Mouse (Mus musculus) stomach, postnatal 0 days (tissue): ENCODE results near the gene Mrpl45. TPM values are rescaled to one million over a fixed set of nuclear protein-coding genes. Genes with fewer than 3 reads are reported as not detected.
A peak's percentile ranks its signal among the peaks of the same experiment; 100 is the strongest.

ENCODE experiments used
- ATAC-seq: fragments of 200-750 bp; cut with Nextera tagmentation; 2 replicates; pipeline ENCODE4 v1.8.0; 2017; ENCODE audit not compliant: low FRiP score, low TSS enrichment
- DNase-seq: peaks from one replicate; pipeline ENCODE4 v3.0.0-alpha.2; 2016; ENCODE audit warnings: low spot score
- H3K27ac ChIP-seq: fragments of 300-500 bp; sonication (generic); replicated peaks from 2 replicates; pipeline ENCODE4 v1.5.1; 2014; ENCODE audit warnings: mild to moderate bottlenecking, control low read depth
- H3K27me3 ChIP-seq: fragments of 300-500 bp; sonication (generic); 2 replicates; pipeline ENCODE4 v1.6.1; 2014; ENCODE audit warnings: low read length; ENCODE audit not compliant: control insufficient read depth, insufficient read depth
- H3K36me3 ChIP-seq: fragments of 300-500 bp; sonication (generic); 2 replicates; pipeline ENCODE4 v1.6.1; 2014; ENCODE audit warnings: low read length, mixed read lengths; ENCODE audit not compliant: control insufficient read depth, insufficient read depth
- H3K4me1 ChIP-seq: fragments of 300-500 bp; sonication (generic); replicated peaks from 2 replicates; pipeline ENCODE4 v1.6.1; 2014; ENCODE audit warnings: antibody characterized with exemption; ENCODE audit not compliant: control insufficient read depth, insufficient read depth
- H3K4me2 ChIP-seq: fragments of 300-500 bp; sonication (generic); replicated peaks from 2 replicates; pipeline ENCODE4 v1.6.1; 2014; ENCODE audit warnings: low read depth, mild to moderate bottlenecking, control low read depth, moderate library complexity
- H3K4me3 ChIP-seq: fragments of 300-500 bp; sonication (generic); 2 replicates; pipeline ENCODE4 v1.5.1; 2014; ENCODE audit warnings: low read depth, low read length, control low read depth
- H3K9ac ChIP-seq: fragments of 300-500 bp; sonication (generic); 2 replicates; pipeline ENCODE4 v1.6.1; 2014; ENCODE audit warnings: mild to moderate bottlenecking, low read length, control low read depth, mixed read lengths
- H3K9me3 ChIP-seq: fragments of 300-500 bp; sonication (generic); 2 replicates; pipeline ENCODE4 v1.6.1; 2016; ENCODE audit warnings: low read length; ENCODE audit not compliant: control insufficient read depth
- CTCF ChIP-seq: IDR thresholded peaks from 2 replicates; pipeline ENCODE4 v1.5.1; 2016; ENCODE audit warnings: antibody characterized with exemption, low read depth, mild to moderate bottlenecking, moderate library complexity
- EP300 ChIP-seq: optimal IDR thresholded peaks from 2 replicates; pipeline ENCODE3; 2016; ENCODE audit warnings: antibody characterized with exemption
- WGBS: fragments of 180-500 bp; shearing (Covaris S2); extraction: QIAGEN DNeasy Blood & Tissue Kit; methylation state at CpG from one replicate; pipeline ENCODE4 v1.1.7; 2014; 5-methylcytosine and 5-hydroxymethylcytosine counted together
- polyA plus RNA-seq: library from polyadenylated mRNA; unstranded; fragments of >200 nt; fragmentation: Nextera tagmentation; extraction: Ambion mirVana; gene quantifications from 2 replicates; pipeline ENCODE4 v1.2.1, GENCODE M21; 2015

Mrpl45 gene
- polyA plus RNA-seq, 1 experiment from 2014 or later: 28.2 TPM

- no peak for TF ChIP-seq EP300
- no peak for TF ChIP-seq CTCF
- H3K4me2 ChIP-seq: peak overlapping the region; percentile 31; the same call in 1 of the 2 replicates
- H3K9ac ChIP-seq: no peak overlapping the region
- H3K27ac ChIP-seq: no peak overlapping the region
- H3K4me3 ChIP-seq: no peak overlapping the region
- H3K9me3 ChIP-seq: no peaks in the 10 kb centered on the region
- no peaks in the 10 kb centered on the region for H3K27me3 ChIP-seq
- H3K36me3 ChIP-seq: no peaks in the 10 kb centered on the region
- no peaks in the 10 kb centered on the region for H3K4me1 ChIP-seq
- no peak for DNase-seq
- WGBS: 29% methylated on average over 8 of the region's 8 CpGs
- peak; percentile 17; the same call in 1 of the 2 replicates for ATAC-seq
Observed at GRCm38 (mm10) chr11:97343175-97343574, 27.7 kb downstream of the Mrpl45 start.

GRCm38 (mm10) chr11:97343619-97344018, 28.1 kb downstream of the Mrpl45 start:
- no peak overlapping the region for H3K4me3 ChIP-seq
- WGBS: 29% methylated on average over 17 of the region's 17 CpGs
- peak; percentile 64 for TF ChIP-seq CTCF
- no peak for TF ChIP-seq EP300
- 0 out of 2 replicates have a peak overlapping the region, but pooled peaks have one; percentile 13 for H3K9ac ChIP-seq
- no peaks in the 10 kb centered on the region for H3K9me3 ChIP-seq
- no peak overlapping the region for H3K27ac ChIP-seq
- H3K27me3 ChIP-seq: no peaks in the 10 kb centered on the region
- H3K4me1 ChIP-seq: no peaks in the 10 kb centered on the region
- DNase-seq (peak; percentile 81), ATAC-seq (peak; percentile 61; the same call in 1 of the 2 replicates)
- no peaks in the 10 kb centered on the region for H3K36me3 ChIP-seq
- H3K4me2 ChIP-seq: peak overlapping the region; percentile 31

GRCm38 (mm10) chr11:97345446-97345845, 29.9 kb downstream of the Mrpl45 start:
- no peak for TF ChIP-seq EP300
- no peak for TF ChIP-seq CTCF
- H3K9me3 ChIP-seq: no peaks in the 10 kb centered on the region
- no peaks in the 10 kb centered on the region for H3K36me3 ChIP-seq
- H3K4me3 ChIP-seq: no peak overlapping the region
- no peaks in the 10 kb centered on the region for H3K27me3 ChIP-seq
- DNase-seq: no peak
- no peak overlapping the region for H3K4me2 ChIP-seq
- no peak overlapping the region for H3K9ac ChIP-seq
- ATAC-seq: no peak
- 0 out of 2 replicates have a peak, but pooled peaks cover 3% of the 10 kb centered on the region for H3K4me1 ChIP-seq
- H3K27ac ChIP-seq: no peak overlapping the region
- 64% methylated on average over 10 of the region's 10 CpGs for WGBS

- H3K9ac ChIP-seq: no peak overlapping the region
- no peaks in the 10 kb centered on the region for H3K27me3 ChIP-seq
- WGBS: 87% methylated on average over 9 of the region's 9 CpGs
- H3K36me3 ChIP-seq: no peaks in the 10 kb centered on the region
- 0 out of 2 replicates have a peak, but pooled peaks cover 3% of the 10 kb centered on the region for H3K4me1 ChIP-seq
- H3K4me3 ChIP-seq: no peak overlapping the region
- ATAC-seq (no peak), DNase-seq (no peak)
- no peak for TF ChIP-seq CTCF
- TF ChIP-seq EP300: no peak
- H3K9me3 ChIP-seq: no peaks in the 10 kb centered on the region
- no peak overlapping the region for H3K27ac ChIP-seq
- H3K4me2 ChIP-seq: no peak overlapping the region
Observed at GRCm38 (mm10) chr11:97346383-97346782, 30.9 kb downstream of the Mrpl45 start.

GRCm38 (mm10) chr11:97347291-97347690, 31.8 kb downstream of the Mrpl45 start:
- no peak for ATAC-seq

GRCm38 (mm10) chr11:97350035-97350434, 34.5 kb downstream of the Mrpl45 start:
- 0 out of 2 replicates have a peak, but pooled peaks cover 3% of the 10 kb centered on the region for H3K4me1 ChIP-seq
- no peak overlapping the region for H3K4me3 ChIP-seq
- no peaks in the 10 kb centered on the region for H3K9me3 ChIP-seq
- ATAC-seq (peak; percentile 70), DNase-seq (peak; percentile 87)
- peak overlapping the region; percentile 67 for H3K27ac ChIP-seq
- no peak overlapping the region for H3K9ac ChIP-seq
- H3K4me2 ChIP-seq: no peak overlapping the region
- no peaks in the 10 kb centered on the region for H3K36me3 ChIP-seq
- no peak for TF ChIP-seq CTCF
- TF ChIP-seq EP300: no peak
- 13% methylated on average over 2 of the region's 2 CpGs for WGBS
- H3K27me3 ChIP-seq: no peaks in the 10 kb centered on the region

More at GRCm38 (mm10) chr11:97347291-97347690, 31.8 kb downstream of the Mrpl45 start:
- Histone ChIP-seq H3K27ac (no peak overlapping the region), H3K4me1 (0 out of 2 replicates have a peak, but pooled peaks cover 3% of the 10 kb centered on the region), H3K4me2 (no peak overlapping the region), H3K9me3 (no peaks in the 10 kb centered on the region), H3K36me3 (no peaks in the 10 kb centered on the region), H3K4me3 (no peak overlapping the region), H3K9ac (no peak overlapping the region), H3K27me3 (no peaks in the 10 kb centered on the region)
- no peak for TF ChIP-seq CTCF
- 66% methylated on average over 9 of the region's 9 CpGs for WGBS
- no peak for DNase-seq
